Mouse (Mus musculus) lung, postnatal 4 days (tissue): ENCODE measurements around the gene Trp53rkb.

Experiments
- DNase-seq, 2 experiments: peaks; one replicate each; pipeline ENCODE4 v3.0.0; 2021

Trp53rkb gene

DNA sequence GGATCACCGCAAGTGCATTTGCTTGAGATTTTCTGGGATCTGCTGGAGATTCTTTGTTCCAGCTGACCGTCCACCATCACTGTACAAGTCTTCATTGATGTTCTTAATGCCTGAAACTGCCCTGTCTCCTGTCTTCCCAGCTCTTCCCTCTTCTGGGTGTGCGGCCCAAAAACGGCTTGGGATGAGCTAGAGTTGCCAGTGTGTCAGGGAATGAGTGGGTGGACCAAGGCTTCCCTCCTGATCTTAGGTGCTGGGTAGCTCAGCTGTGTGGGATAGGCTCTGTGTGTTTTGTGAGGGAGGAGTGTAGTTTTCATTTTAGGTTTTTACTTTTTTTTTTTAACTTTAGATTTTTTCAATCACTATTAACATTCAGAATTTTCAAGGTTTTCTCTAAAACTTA, 42.5 kb downstream of the Trp53rkb start:
- DNase-seq: no peak

DNA sequence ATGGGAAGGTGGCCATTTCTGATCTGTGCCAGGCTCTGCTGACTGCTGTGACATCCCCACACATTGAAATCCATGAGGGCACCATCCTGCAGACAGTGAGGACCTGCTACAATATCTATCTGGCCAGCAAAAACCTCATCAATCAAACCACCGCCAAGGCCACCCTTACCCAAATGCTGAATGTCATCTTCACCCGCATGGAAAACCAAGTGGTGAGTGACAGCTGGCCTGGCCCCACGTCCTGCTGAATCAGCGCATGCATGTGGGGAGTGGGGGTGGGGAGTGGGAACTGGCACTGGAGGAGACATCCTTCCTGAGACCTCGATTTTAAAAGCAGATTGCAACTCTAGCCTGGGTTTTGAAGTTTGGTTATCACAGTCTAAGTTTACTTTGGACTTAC, 43.2 kb downstream of the Trp53rkb start:
- DNase-seq: no peak

DNA sequence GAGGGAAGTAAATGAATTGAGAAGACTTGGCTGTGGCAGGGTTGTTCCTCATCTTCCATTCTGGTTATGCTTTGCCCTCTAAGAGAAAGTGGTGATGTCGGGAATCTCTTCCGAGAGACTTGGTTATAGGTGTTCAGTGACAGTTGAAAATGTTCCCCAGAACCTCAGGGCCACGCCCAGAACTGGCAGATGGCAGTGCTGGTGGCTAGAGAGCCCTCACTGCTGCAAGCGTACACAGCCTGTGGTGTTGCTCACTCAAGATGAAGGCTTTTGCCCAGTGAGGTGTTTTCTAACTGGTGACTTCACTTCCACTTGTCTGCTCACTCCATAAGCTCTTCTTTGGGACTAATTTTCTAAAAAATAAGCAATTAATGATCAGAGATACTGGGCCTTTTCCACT, 49.5 kb downstream of the Trp53rkb start:
- DNase-seq: no peak
